Mouse (Mus musculus) gastrocnemius, postnatal 36 days (tissue): Measurements from ENCODE around the gene Arhgdia. TPM values are rescaled to one million over a fixed set of nuclear protein-coding genes. Genes with fewer than 3 reads are reported as not detected.
A peak's percentile ranks its signal among the peaks of the same experiment; 100 is the strongest.
"Not testable (repeated sequence)": the region's sequence is repeated elsewhere in the genome, so short reads cannot be mapped to it uniquely, and the experiment has no call there.

Source experiments
- DNase-seq, 2 experiments: peaks; one replicate each; pipeline ENCODE4 v3.0.0; 2022
- intact Hi-C: fragments of 180-260 bp; cut with DNase I; formaldehyde crosslinking; loops from one replicate; pipeline ENCODE4 v1.15.1; 2025
- total RNA-seq, 2 experiments: library from RNA; stranded (reverse); gene quantifications; 2 replicates each; pipeline ENCODE4 v1.2.3; 2021

The Arhgdia gene
- total RNA-seq, 2 experiments from 2014 or later: 73.1 to 77.1 TPM

- intact Hi-C loops: no loop called here
- no peak for DNase-seq
These were observed 34.3 kb upstream of the Arhgdia start for GRCm38 (mm10) chr11:120615606-120616203.

- DNase-seq: no peak
These were observed 33.7 kb upstream of the Arhgdia start for GRCm38 (mm10) chr11:120615167-120615566.

GRCm38 (mm10) chr11:120613976-120614375 lies 32.6 kb upstream of the Arhgdia start:
- intact Hi-C loops: loop anchor here (5.0 kb wide), 2 partner anchors 37 to 122 kb away; partner anchors contain the start of gene Slc25a10
- no peak for DNase-seq

More at GRCm38 (mm10) chr11:120615167-120615566, 33.7 kb upstream of the Arhgdia start:
- intact Hi-C loops: no loop called here

- intact Hi-C loops: loop anchor here (5.0 kb wide), 2 partner anchors 36 to 121 kb away; partner anchors contain the start of gene Slc25a10
- no peak for DNase-seq
These were observed 32.1 kb upstream of the Arhgdia start for GRCm38 (mm10) chr11:120613481-120613972.

- DNase-seq: peak; percentile 63 to 82
- intact Hi-C loops: loop anchor here (1.0 to 5.0 kb wide), 3 partner anchors 35 to 120 kb away; partner anchors contain the start of gene Slc25a10
These were observed 31.3 kb upstream of the Arhgdia start for GRCm38 (mm10) chr11:120612763-120613162.

- DNase-seq: no peak
- intact Hi-C loops: loop anchor here (5.0 kb wide), 2 partner anchors 33 to 118 kb away; partner anchors contain the start of gene Slc25a10
These were observed 29.1 kb upstream of the Arhgdia start for GRCm38 (mm10) chr11:120610477-120611046.

GRCm38 (mm10) chr11:120609250-120609649 lies 27.8 kb upstream of the Arhgdia start:
- no peak for DNase-seq
- intact Hi-C loops: no loop called here

GRCm38 (mm10) chr11:120608241-120609034 lies 27.0 kb upstream of the Arhgdia start, which contains the start of gene Npb:
TSS of gene Npb (plus strand) at chr11:120608477.
- intact Hi-C loops: no loop called here
- no peak for DNase-seq

- intact Hi-C loops: no loop called here
These were observed 25.3 kb upstream of the Arhgdia start for GRCm38 (mm10) chr11:120606764-120607163.

GRCm38 (mm10) chr11:120605667-120606066 lies 24.2 kb upstream of the Arhgdia start:
- no peak for DNase-seq
- intact Hi-C loops: no loop called here

More at GRCm38 (mm10) chr11:120606764-120607163, 25.3 kb upstream of the Arhgdia start:
- no peak for DNase-seq

- intact Hi-C loops: no loop called here
- no peak for DNase-seq
These were observed 22.1 kb upstream of the Arhgdia start for GRCm38 (mm10) chr11:120603545-120603944.

- no peak for DNase-seq
These were observed 19.3 kb upstream of the Arhgdia start for GRCm38 (mm10) chr11:120600716-120601115.

GRCm38 (mm10) chr11:120598990-120599549 lies 17.6 kb upstream of the Arhgdia start:
- no peak for DNase-seq
- intact Hi-C loops: loop anchor here (2.0 kb wide), 1 partner anchor 18 kb away; the partner anchor contains the start of gene Arhgdia

More at GRCm38 (mm10) chr11:120600716-120601115, 19.3 kb upstream of the Arhgdia start:
- intact Hi-C loops: no loop called here

GRCm38 (mm10) chr11:120598283-120598989 lies 17.0 kb upstream of the Arhgdia start, which contains the start of the genes Alyref and Anapc11:
TSS of gene Alyref (minus strand) at chr11:120598365.
TSS of gene Anapc11 (plus strand) at chr11:120598421.
- intact Hi-C loops: loop anchor here (2.0 kb wide), 1 partner anchor 18 kb away; the partner anchor contains the start of gene Arhgdia

GRCm38 (mm10) chr11:120597240-120598235 lies 16.1 kb upstream of the Arhgdia start:
- no peak for DNase-seq
- intact Hi-C loops: loop anchor here (2.0 kb wide), 1 partner anchor 17 kb away; the partner anchor contains the start of gene Arhgdia

More at GRCm38 (mm10) chr11:120598283-120598989, 17.0 kb upstream of the Arhgdia start, which contains the start of the genes Alyref and Anapc11:
- peak; percentile 87 to 90 for DNase-seq

GRCm38 (mm10) chr11:120588531-120588930 lies 7.1 kb upstream of the Arhgdia start:
- DNase-seq: no peak
- intact Hi-C loops: no loop called here

- intact Hi-C loops: no loop called here
- DNase-seq: no peak
These were observed 2.5 kb upstream of the Arhgdia start for GRCm38 (mm10) chr11:120583937-120584336.

GRCm38 (mm10) chr11:120582982-120583293 lies 1.5 kb upstream of the Arhgdia start:
- DNase-seq, intact Hi-C loops: not testable (repeated sequence)
